Mouse (Mus musculus) c-Kit-negative CD71-positive TER-119-positive erythroid progenitor cells, embryonic 14.5 days (primary cell): ENCODE data around the gene Asic1.
"Not testable (repeated sequence)": the region's sequence is repeated elsewhere in the genome, so short reads cannot be mapped to it uniquely, and the experiment has no call there.

Experiments
- DNase-seq: peaks from one replicate; pipeline ENCODE4 v3.0.0-alpha.2; 2013; ENCODE audit warnings: low read depth, low spot score

The Asic1 gene

GRCm38 (mm10) chr15:99663964-99664599 is 6.1 kb upstream of the Asic1 start:
- no peak for DNase-seq

- peak; percentile 46 for DNase-seq
Observed at GRCm38 (mm10) chr15:99664600-99665451, 5.3 kb upstream of the Asic1 start.

GRCm38 (mm10) chr15:99667544-99667943 is 2.6 kb upstream of the Asic1 start:
- no peak for DNase-seq

DNA sequence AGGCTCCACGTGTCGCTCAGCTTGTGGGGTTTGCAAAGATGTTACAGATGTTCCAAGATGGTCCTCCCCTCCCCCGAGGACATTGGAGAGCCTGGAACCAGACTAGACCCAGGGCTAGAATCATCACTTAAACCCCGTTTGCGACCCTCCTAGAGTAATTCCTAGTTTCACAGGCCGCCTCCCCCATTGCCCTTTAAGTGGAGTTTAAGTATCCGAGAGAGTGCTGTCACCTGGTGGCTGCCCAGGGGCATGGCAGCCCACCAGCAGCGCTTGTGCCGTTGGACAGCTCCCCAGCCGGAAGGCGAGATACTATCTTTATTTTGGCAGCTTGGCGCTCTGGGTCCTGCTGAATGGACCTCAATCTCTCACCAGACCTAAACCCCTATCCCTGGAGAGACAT is 1.3 kb upstream of the Asic1 start:
- no peak for DNase-seq

- no peak for DNase-seq
Observed at GRCm38 (mm10) chr15:99669392-99669791, 776 bp upstream of the Asic1 start.

- no peak for DNase-seq
Observed at GRCm38 (mm10) chr15:99670964-99671670, 949 bp downstream of the Asic1 start.

DNA sequence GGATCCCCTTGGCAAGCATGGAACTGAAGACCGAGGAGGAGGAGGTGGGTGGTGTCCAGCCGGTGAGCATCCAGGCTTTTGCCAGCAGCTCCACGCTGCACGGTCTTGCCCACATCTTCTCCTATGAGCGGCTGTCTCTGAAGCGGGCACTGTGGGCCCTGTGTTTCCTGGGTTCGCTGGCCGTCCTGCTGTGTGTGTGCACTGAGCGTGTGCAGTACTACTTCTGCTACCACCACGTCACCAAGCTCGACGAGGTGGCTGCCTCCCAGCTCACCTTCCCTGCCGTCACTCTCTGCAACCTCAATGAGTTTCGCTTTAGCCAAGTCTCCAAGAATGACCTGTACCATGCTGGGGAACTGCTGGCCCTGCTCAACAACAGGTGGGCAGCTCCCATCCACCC is 1.6 kb downstream of the Asic1 start:
- no peak for DNase-seq

DNA sequence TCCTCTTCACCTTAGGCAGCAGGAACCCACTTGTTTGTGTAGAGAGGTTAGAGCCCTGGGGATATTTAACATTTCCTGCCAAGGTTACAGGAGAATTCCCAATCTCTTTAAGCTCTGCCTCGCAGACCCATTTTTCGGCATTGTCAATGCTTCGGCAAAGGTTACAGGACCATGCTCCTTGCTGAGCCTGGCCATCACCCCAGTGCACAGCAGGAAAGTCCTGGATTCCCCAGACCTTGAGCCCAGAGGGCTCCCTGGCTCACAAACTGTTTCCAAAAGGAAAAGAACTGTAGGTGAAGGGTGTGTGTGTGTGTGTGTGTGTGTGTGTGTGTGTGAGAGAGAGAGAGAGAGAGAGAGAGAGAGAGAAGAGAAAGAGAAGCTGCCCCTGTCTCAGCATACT is 4.7 kb downstream of the Asic1 start:
- no peak for DNase-seq

GRCm38 (mm10) chr15:99677089-99677488 is 6.9 kb downstream of the Asic1 start:
- no peak for DNase-seq

DNA sequence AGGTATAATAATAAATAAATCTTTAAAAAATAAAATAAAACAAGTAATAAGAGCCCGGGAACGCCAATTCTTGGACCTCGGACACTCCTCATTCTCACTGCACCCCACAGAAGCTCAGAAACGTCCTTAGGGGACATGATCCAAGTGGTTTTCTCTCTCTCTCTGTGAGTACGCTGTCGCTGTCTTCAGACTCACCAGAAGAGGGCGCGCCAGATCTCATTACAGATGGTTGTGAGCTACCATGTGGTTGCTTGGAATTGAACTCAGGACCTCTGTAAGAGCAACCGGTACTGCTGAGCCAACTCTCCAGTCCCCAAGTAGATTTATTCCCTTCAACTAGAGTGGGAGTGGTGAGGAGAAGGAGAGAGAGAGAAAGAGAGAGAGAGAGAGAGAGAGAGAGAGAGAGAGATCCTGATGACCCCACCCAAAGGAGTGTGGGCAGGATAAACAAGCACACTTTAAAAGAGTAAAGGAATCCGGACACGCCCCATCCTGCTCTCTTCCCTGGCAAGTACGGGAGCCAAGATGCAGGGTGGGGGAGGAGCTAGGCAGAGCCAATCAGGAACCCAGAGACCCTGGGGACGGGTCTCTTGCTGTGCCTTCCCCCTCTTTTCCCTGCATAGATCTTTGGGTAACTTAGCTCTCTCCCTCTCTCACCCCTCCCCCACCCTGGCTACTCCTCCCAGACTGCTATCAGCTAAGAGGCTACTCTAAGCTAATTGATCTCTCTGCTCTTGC is 8.1 kb downstream of the Asic1 start:
- DNase-seq = no peak

DNA sequence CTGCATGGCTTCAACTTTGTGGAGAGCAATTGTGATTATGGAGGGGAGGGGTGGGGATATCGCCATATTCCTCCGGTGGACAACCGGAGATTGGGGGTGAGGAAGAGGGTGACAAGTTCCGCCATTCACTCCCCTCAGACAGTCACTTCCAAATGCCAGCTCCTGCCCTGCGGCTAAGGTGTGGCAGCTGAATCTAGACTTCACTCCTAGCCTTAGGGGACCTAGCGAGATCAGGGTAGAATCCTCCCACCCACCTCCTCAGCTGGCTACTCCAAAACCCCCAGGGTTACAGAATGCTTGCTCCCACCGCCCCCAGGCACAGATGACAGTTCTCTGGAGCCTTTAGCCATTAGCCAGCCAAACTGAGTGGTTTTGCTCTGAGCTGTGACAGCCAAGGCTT is 8.8 kb downstream of the Asic1 start:
- DNase-seq = no peak

DNA sequence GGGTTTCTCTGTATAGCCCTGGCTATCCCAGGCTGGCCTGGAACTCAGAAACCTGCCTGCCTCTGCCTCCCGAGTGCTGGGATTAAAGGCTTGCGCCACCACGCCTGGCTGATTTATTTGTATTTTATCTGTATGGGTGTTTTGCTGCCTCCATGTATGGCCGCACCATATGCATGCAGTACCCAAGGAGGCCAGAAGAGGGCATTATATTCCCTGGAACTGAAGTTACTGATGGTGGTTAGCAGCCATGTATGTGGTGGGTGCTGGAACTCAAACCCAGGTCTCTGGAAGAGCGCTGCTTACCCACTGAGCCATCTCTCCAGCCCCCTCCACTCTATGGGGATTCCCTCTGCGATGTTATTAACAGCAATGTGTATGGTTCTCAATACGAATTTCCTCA is 12.7 kb downstream of the Asic1 start:
- DNase-seq = peak; percentile 38

DNA sequence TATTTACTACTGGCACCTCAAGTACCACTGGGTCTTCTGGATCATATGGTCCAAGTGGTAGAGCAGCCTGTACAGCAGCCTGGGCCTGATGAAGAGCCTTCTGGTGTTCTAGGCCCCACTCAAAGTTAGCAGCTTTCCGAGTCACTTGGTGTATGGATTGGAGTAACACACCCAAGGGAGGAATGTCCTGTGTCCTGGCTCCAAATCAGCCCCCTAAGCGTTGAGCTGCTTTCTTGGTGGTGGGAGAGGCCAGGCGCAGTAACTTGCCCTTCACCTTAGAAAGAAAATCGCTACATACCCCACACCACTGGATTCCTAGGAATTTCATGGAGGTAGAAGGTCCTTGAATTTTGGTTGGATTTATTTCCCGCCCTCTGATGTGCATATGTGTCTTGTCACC is 14.0 kb downstream of the Asic1 start:
- no peak for DNase-seq

- no peak for DNase-seq
Observed at GRCm38 (mm10) chr15:99688712-99689111, 18.5 kb downstream of the Asic1 start.

- DNase-seq = no peak
Observed at GRCm38 (mm10) chr15:99690924-99691323, 20.8 kb downstream of the Asic1 start.

DNA sequence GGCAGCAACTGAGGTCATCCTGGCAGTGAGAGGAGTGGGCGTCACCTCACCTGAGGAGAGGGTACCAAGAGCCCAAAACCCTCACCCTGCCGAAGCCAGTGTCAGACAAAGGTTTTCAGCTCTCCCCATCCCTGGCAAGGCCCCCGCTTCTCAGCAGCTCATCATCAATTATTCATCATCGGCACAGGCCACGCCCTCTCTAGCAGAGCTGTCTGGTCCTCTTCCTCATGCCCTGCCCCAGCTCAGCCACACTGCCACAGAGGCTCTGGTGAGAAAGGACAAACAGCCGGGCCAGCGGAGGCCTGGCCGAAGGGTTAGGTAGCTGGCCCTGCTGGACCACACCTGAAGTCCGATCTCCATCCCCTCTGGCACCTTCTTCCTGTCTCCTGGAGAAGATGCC is 21.8 kb downstream of the Asic1 start:
- DNase-seq = no peak

DNA sequence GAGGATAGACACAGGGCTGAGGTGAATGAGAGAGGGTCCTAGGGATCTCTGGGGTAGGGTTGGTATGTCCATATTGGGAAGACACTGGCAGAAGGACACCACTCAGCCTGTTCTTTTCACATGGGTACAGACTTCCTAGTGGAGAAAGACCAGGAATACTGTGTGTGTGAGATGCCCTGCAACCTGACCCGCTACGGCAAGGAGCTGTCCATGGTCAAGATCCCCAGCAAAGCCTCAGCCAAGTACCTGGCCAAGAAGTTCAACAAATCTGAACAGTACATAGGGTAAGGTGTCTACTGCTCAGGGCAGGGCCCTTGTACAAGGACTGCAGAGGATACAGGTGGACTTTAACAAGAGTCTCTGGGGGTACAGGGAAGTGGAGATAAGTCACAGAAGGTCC is 27.1 kb downstream of the Asic1 start:
- no peak for DNase-seq

GRCm38 (mm10) chr15:99698533-99699085 is 28.4 kb downstream of the Asic1 start:
- DNase-seq = no peak

DNA sequence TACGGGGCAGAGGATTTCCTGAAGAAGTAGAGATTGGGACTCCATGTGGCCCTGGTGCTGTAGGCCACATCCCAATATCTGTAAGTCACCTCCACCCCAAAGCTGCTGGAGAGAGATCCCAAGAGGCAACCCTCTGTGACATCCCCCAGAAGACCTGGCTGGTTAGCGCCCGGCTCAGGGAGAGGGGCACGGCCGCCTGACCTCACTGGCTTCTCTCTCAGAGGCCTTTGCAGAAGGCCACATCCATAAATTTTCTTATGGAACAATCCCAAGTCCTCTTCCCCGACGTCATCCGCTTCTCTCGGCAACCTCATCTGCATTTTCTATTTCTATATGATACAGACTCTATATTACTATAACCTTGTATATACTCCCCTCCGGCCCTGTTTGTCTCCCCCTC is 29.5 kb downstream of the Asic1 start:
- DNase-seq = no peak

DNA sequence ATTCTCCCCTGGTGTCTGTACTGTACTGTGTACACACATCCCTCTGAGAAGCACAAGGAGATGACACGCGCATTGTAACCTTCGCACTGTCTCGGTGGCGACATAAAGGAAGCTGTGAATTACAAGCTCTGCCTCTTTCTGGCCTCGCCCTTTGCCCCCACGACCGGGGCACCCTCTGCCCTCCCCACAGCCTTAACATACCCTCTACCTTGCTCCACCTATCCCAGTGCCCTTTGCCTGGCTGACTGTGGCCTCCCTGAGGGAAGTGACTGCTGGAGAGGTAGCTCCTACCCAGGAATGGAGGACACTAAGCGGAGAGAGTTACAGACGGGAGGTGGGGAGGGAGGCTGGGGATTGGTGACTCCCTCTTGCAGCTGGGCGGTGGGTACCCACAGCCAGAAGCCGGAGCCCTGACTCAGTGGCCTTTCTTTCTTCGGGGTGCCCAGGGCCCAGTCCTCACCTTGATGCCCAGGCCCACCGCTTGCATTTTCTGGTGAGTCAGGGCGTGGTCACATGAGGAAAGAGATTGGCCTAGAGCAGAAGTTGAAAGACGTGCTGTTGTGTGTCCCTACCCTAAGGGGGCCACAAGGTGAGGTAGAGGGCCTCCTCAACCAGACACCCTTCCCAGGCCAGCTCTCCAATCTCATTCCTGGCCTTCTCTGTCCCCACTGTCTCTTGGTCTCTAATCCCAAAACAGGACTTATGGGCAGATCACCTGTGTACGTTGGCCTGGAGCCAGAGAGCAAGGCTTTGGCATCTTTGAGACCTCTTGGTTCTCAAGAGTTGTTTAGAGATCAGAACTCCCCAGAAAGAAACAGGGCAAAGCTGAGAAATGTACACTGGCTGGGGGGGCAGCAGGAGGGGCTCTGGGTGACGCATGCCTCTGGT is 30.3 kb downstream of the Asic1 start:
- DNase-seq = no peak

DNA sequence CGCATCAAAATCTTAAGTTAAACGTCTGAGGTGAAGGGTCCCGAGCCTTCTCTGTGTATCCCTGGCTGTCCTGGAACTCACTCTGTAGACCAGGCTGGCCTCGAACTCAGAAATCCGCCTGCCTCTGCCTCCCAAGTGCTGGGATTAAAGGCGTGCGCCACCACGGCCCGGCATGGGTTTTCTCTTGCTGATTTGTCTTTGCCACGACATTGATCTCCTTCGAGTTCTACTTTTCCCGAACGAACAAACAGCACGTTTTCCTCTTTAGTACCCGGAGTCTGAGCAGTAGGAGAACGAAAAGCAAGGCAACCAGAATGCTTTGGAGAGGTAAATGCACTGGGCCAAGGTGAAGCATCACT is 31.5 kb downstream of the Asic1 start:
- DNase-seq = not testable (repeated sequence)
